ENCODE assay signal across 15 mouse cellular contexts in the genomic region with DNA sequence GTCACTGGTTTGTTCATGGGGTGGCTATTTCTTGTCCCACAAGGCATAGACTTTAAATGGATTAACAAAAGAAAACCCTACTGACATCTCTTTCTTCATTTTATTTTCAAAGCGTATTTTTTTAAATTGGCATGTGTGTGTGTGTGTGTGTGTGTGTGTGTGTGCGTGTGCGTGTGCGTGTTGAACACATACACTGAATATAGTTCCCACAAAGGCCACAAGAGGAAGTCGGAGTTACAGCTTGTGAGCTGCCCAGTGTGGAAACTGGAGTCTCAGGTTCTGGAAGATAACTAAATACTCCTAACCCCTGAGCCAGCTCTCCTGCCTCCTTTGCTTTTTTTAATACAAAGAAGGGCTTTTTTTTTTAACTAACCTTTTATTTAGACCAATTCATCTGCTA.
"Had no signal": no experiment of that assay in that cellular context is flagged by ENCODE, and none has a peak within 500 bp of the region (broad histone marks: within the 10 kb centered on the region; RNA-seq: fewer than 3 reads in every experiment).

No protein-coding gene starts in this region.

- H3K27me3 ChIP-seq: kidney, embryonic 15.5 days; limb, embryonic 12.5 days; neural tube, embryonic 12.5 days had no signal

- H3K36me3 ChIP-seq: kidney, embryonic 15.5 days; limb, embryonic 12.5 days; neural tube, embryonic 12.5 days had no signal

- H3K9me3 ChIP-seq: kidney, embryonic 15.5 days; limb, embryonic 12.5 days; neural tube, embryonic 12.5 days had no signal

- H3K27ac ChIP-seq: kidney, embryonic 15.5 days; limb, embryonic 12.5 days; liver, embryonic 14.5 days; macrophage; neural tube, embryonic 12.5 days had no signal

- ATAC-seq: intestine, embryonic 16.5 days had no signal

- H3K4me2 ChIP-seq: kidney, embryonic 15.5 days; limb, embryonic 12.5 days; neural tube, embryonic 12.5 days had no signal

- H3K9ac ChIP-seq: kidney, embryonic 15.5 days; limb, embryonic 12.5 days; liver, embryonic 14.5 days; neural tube, embryonic 12.5 days had no signal

- H3K4me3 ChIP-seq: kidney, embryonic 15.5 days; limb, embryonic 12.5 days; neural tube, embryonic 12.5 days had no signal

- DNase-seq: kidney, adult 2 months; kidney, postnatal 25 days; lung, adult 2 months; lung, postnatal 14 days; midbrain, embryonic 14.5 days; retina, postnatal 1 day; right cerebral cortex, postnatal 4 days; spleen, adult 18-20 months; thymus, postnatal 36 days had no signal

- H3K4me1 ChIP-seq: neural tube, embryonic 12.5 days had no signal
